Mouse (Mus musculus) G1E (cell line): ENCODE results near the gene Kat6b. TPM values are rescaled to one million over a fixed set of nuclear protein-coding genes. Genes with fewer than 3 reads are reported as not detected.
"Not testable (repeated sequence)": the region's sequence is repeated elsewhere in the genome, so short reads cannot be mapped to it uniquely, and the experiment has no call there.

Experiments used
- ATAC-seq: 2 replicates; pipeline ENCODE4 v1.8.0; 2016; ENCODE audit warnings: mild to moderate bottlenecking; ENCODE audit not compliant: insufficient number of reproducible peaks, poor library complexity, low FRiP score, severe bottlenecking; ENCODE audit errors: extremely low read depth
- DNase-seq: peaks from one replicate; pipeline ENCODE4 v3.0.0; 2012; ENCODE audit warnings: low spot score
- H3K27me3 ChIP-seq: 2 replicates; pipeline ENCODE4 v1.6.1; 2012; ENCODE audit warnings: mild to moderate bottlenecking, low read length, inconsistent platforms; ENCODE audit not compliant: insufficient read depth
- H3K36me3 ChIP-seq: replicated peaks from 2 replicates; pipeline ENCODE3; 2012; ENCODE audit warnings: mild to moderate bottlenecking, inconsistent platforms
- H3K4me1 ChIP-seq: 2 replicates; pipeline ENCODE4 v1.6.1; 2012; ENCODE audit warnings: low read depth, low read length, inconsistent platforms, mixed read lengths; ENCODE audit not compliant: insufficient read depth
- H3K4me3 ChIP-seq: 2 replicates; pipeline ENCODE4 v1.5.1; 2012; ENCODE audit warnings: low read depth, mild to moderate bottlenecking, inconsistent platforms, low read length, moderate library complexity, mixed read lengths
- H3K9me3 ChIP-seq: replicated peaks from 2 replicates; pipeline ENCODE4 v1.6.1; 2012; ENCODE audit warnings: inconsistent platforms
- CTCF ChIP-seq: IDR thresholded peaks from 2 replicates; pipeline ENCODE4 v1.5.1; 2012; ENCODE audit warnings: low read depth, low read length, inconsistent platforms, mixed read lengths
- GATA1 ChIP-seq: IDR thresholded peaks from 2 replicates; pipeline ENCODE4 v1.6.1; 2012; ENCODE audit warnings: borderline replicate concordance, low read length, inconsistent platforms, mixed read lengths
- GATA2 ChIP-seq: IDR thresholded peaks from 2 replicates; pipeline ENCODE4 v1.6.1; 2012; ENCODE audit warnings: low read depth, low read length, inconsistent platforms, borderline replicate concordance
- POLR2AphosphoS5 ChIP-seq: IDR thresholded peaks from 2 replicates; pipeline ENCODE4 v1.6.1; 2012; ENCODE audit warnings: low read depth, low read length, inconsistent platforms; ENCODE audit not compliant: insufficient replicate concordance
- TAL1 ChIP-seq: conservative IDR thresholded peaks from 2 replicates; pipeline ENCODE4 v1.6.1; 2012; ENCODE audit warnings: low read depth, low read length, inconsistent platforms, mixed read lengths
- polyA plus RNA-seq: library from polyadenylated mRNA; stranded (reverse); fragments of >175 nt; gene quantifications from 2 replicates; pipeline ENCODE4 v1.2.3, GENCODE M21; 2012
- total RNA-seq, 2 experiments: library from RNA; stranded (forward) in 1 of 2; stranded (reverse) in 1 of 2; fragments of 200-1000 nt in 1 of 2; fragments of >200 nt in 1 of 2; fragmentation: Nextera tagmentation in 1 of 2; gene quantifications; 2 replicates each; pipeline ENCODE4 v1.2.3; 2014 to 2017

Gene Kat6b
- total and polyA plus RNA-seq, 3 experiments, result 4.1 to 56.7 (median 17.8) TPM

- Histone ChIP-seq H3K4me1 (no peaks in the 10 kb centered on the region), H3K9me3 (no peaks in the 10 kb centered on the region)
Measured at GRCm38 (mm10) chr14:21459163-21459562, 22.1 kb upstream of the Kat6b start.

DNA sequence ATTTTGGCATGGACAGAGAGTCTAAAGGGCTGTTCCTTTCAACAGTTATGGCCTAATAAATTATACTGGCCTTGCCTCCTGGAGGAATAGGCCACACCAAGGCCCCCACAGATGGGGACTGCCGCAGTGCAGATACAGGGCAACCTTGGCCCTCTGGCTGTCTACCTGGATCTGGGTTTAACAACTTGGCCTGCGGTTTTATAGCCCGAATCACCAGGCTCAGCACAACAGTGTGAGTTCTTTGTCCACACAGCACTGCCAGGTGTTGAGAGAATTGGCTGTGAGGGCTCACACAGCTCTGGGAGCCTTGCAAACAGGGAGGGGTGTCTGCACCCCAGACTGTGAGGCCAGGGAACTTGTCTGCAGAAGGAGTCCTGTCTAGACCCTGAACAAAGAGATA lies 18.8 kb upstream of the Kat6b start:
- TF ChIP-seq POLR2AphosphoS5 (no peak), GATA1 (no peak), CTCF (no peak), GATA2 (no peak), TAL1 (no peak)
- ATAC-seq, result no peak

More at GRCm38 (mm10) chr14:21459163-21459562, 22.1 kb upstream of the Kat6b start:
- DNase-seq (no peak), ATAC-seq (no peak)
- TF ChIP-seq POLR2AphosphoS5 (no peak), GATA2 (no peak), TAL1 (no peak), CTCF (no peak), GATA1 (no peak)
- H3K36me3 ChIP-seq, result peaks cover 3% of the 10 kb centered on the region
- H3K4me3 ChIP-seq, result no peak overlapping the region
- peaks cover 9% of the 10 kb centered on the region for H3K27me3 ChIP-seq

GRCm38 (mm10) chr14:21463117-21463712 lies 18.0 kb upstream of the Kat6b start:
- Histone ChIP-seq H3K4me3 (no peak overlapping the region), H3K4me1 (no peaks in the 10 kb centered on the region), H3K9me3 (no peaks in the 10 kb centered on the region), H3K27me3 (peaks cover 19% of the 10 kb centered on the region), H3K36me3 (no peaks in the 10 kb centered on the region)
- no peak for ATAC-seq
- DNase-seq, result no peak
- TF ChIP-seq GATA2 (no peak), GATA1 (no peak), CTCF (no peak), POLR2AphosphoS5 (no peak), TAL1 (no peak)

More for the DNA sequence above, 18.8 kb upstream of the Kat6b start:
- Histone ChIP-seq H3K4me1 (no peaks in the 10 kb centered on the region), H3K4me3 (no peak overlapping the region), H3K27me3 (peaks cover 16% of the 10 kb centered on the region), H3K36me3 (no peaks in the 10 kb centered on the region), H3K9me3 (no peaks in the 10 kb centered on the region)
- no peak for DNase-seq

DNA sequence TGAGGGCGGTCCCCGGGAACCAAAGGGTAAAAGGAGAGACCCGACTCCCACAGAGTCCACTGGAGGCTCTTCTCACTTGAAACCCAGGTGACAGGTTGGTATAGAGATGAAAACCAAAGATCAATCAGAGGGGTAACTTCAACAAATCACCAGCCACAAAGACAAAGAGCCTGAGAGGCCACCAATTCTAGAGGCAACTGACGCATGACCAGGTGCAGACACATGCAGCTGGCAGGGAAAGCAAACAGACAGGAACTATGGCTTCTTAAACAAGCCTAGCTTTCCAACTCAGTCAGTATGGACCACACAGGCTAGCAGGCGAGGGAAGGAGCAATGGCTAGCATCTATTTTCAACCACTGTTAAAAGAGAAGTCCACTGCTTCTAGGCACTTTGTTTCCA lies 10.8 kb upstream of the Kat6b start:
- Histone ChIP-seq H3K4me1 (peaks cover 2% of the 10 kb centered on the region; the same call in 1 of the 2 replicates), H3K9me3 (no peaks in the 10 kb centered on the region), H3K36me3 (no peaks in the 10 kb centered on the region), H3K27me3 (peaks cover 43% of the 10 kb centered on the region), H3K4me3 (no peak overlapping the region)
- no peak for TF ChIP-seq CTCF
- no peak for TF ChIP-seq GATA1
- ATAC-seq (no peak), DNase-seq (no peak)

- no peak overlapping the region for H3K4me3 ChIP-seq
- DNase-seq (no peak), ATAC-seq (no peak)
- no peaks in the 10 kb centered on the region for H3K36me3 ChIP-seq
- no peaks in the 10 kb centered on the region for H3K9me3 ChIP-seq
- TF ChIP-seq GATA1, result no peak
- no peak for TF ChIP-seq GATA2
- TF ChIP-seq CTCF, result no peak
- peaks cover 51% of the 10 kb centered on the region for H3K27me3 ChIP-seq
- peaks cover 2% of the 10 kb centered on the region; the same call in 1 of the 2 replicates for H3K4me1 ChIP-seq
Measured at GRCm38 (mm10) chr14:21471975-21472374, 9.3 kb upstream of the Kat6b start.

DNA sequence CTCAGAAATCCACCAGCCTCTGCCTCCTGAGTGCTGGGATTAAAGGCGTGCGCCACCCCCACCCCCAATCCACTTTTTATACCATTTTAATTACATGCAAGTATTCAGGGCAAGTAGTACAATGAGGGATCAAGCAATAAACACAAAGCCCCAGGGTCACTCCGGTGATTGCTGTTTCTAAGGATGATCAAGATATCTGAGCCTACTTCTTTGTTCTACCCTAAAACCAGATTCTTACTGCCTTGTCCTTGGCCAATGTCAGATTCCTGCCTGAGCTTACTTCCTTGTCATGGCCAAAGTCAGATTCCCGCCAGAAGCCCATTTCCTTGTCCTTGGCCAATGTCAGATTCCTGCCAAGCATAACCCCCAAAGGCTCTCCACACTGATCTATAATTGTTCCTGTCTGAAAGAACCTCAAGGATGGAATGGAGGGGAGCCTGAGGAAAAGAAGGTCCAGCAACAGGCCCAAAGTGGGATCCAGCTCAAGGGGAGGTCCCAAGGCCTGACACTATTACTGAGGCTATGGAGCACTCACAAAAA lies 6.6 kb upstream of the Kat6b start:
- ATAC-seq, H3K9me3 ChIP-seq, DNase-seq, H3K36me3 ChIP-seq, H3K4me1 ChIP-seq, H3K4me3 ChIP-seq: not testable (repeated sequence)
- peaks cover 45% of the 10 kb centered on the region for H3K27me3 ChIP-seq

GRCm38 (mm10) chr14:21477181-21477580 lies 4.1 kb upstream of the Kat6b start:
- TF ChIP-seq TAL1 (no peak), GATA1 (no peak), GATA2 (no peak), CTCF (no peak), POLR2AphosphoS5 (no peak)
- H3K4me1 ChIP-seq, result peaks cover 2% of the 10 kb centered on the region; the same call in 1 of the 2 replicates
- H3K36me3 ChIP-seq, result no peaks in the 10 kb centered on the region
- no peaks in the 10 kb centered on the region for H3K9me3 ChIP-seq
- no peak overlapping the region for H3K4me3 ChIP-seq
- peaks cover 23% of the 10 kb centered on the region for H3K27me3 ChIP-seq
- ATAC-seq, result no peak
- no peak for DNase-seq
